ENCODE assay signal across 9 mouse cellular contexts in genomic region chr9:121479453-121479852, GRCm38 (mm10). TPM values are rescaled to one million over a fixed set of nuclear protein-coding genes. Genes with fewer than 3 reads are reported as not detected.
DNase-seq lines count a peak whose midpoint lies in the region; ATAC-seq and TF ChIP-seq lines count a peak whose summit lies in the region.
"Had no signal": no experiment of that assay in that cellular context is flagged by ENCODE, and none has a peak within 500 bp of the region (broad histone marks: within the 10 kb centered on the region; RNA-seq: fewer than 3 reads in every experiment).

No protein-coding gene starts in this region.

- H3K27me3 ChIP-seq in heart, postnatal 0 days (ENCODE audit: control insufficient read depth, insufficient read depth, low read length): no peaks in the 10 kb centered on the region
- H3K27me3 ChIP-seq: lung, embryonic 15.5 days had no signal

- no peak overlapping the region for H3K4me2 ChIP-seq in heart, postnatal 0 days (ENCODE audit: low read depth, low read length)
- H3K4me2 ChIP-seq: lung, embryonic 15.5 days had no signal

- peak; percentile 97 for TF ChIP-seq CTCF in heart, postnatal 0 days (IDR thresholded peaks at IDR 0.05; ENCODE audit: low read depth)
- TF ChIP-seq CTCF in layer of hippocampus, adult 2 months (conservative IDR thresholded peaks at IDR 0.05): peak; percentile 91

- no peak overlapping the region for H3K4me3 ChIP-seq in heart, postnatal 0 days (ENCODE audit: low read depth, low read length)
- no peak overlapping the region for H3K4me3 ChIP-seq in layer of hippocampus, adult 2 months
- H3K4me3 ChIP-seq: lung, embryonic 15.5 days had no signal

- peak; percentile 57 for DNase-seq in gastrocnemius, adult 18-20 months (ENCODE audit: low spot score)
- no peak for DNase-seq in gastrocnemius, postnatal 25 days
- peak; percentile 89 for DNase-seq in embryo, embryonic 10.5 days (ENCODE audit: low spot score)
- DNase-seq in heart, postnatal 0 days (ENCODE audit: low spot score): peak; percentile 56
- DNase-seq in layer of hippocampus, adult 2 months (ENCODE audit: low spot score in 2 of 2): peak; percentile 73 to 83
- peak; percentile 57 for DNase-seq in lung, postnatal 25 days (ENCODE audit: low spot score)
- peak; percentile 71 for DNase-seq in right cerebral cortex, postnatal 14 days

- H3K36me3 ChIP-seq in heart, postnatal 0 days (replicated peaks; ENCODE audit: control insufficient read depth, insufficient read depth, low read length): peaks cover 6% of the 10 kb centered on the region
- H3K36me3 ChIP-seq: lung, embryonic 15.5 days had no signal

- no peak overlapping the region for H3K9ac ChIP-seq in heart, postnatal 0 days (replicated peaks; ENCODE audit: low read depth, low read length)
- H3K9ac ChIP-seq: lung, embryonic 15.5 days had no signal

- TF ChIP-seq EP300 in heart, postnatal 0 days (IDR thresholded peaks at IDR 0.05; ENCODE audit: low read depth): no peak

- no peaks in the 10 kb centered on the region for H3K9me3 ChIP-seq in heart, postnatal 0 days (replicated peaks; ENCODE audit: control insufficient read depth, low read length)
- H3K9me3 ChIP-seq: lung, embryonic 15.5 days had no signal

- ATAC-seq in activated CD4-positive, CD25-positive, alpha-beta regulatory T cell, adult 4 months: peak; percentile 59
- peak; percentile 55 for ATAC-seq in heart, postnatal 0 days (ENCODE audit: insufficient read depth, low read depth)

- H3K27ac ChIP-seq in heart, postnatal 0 days (ENCODE audit: low read depth): no peak overlapping the region
- no peak overlapping the region for H3K27ac ChIP-seq in layer of hippocampus, adult 2 months
- H3K27ac ChIP-seq: lung, embryonic 15.5 days had no signal

- H3K4me1 ChIP-seq in heart, postnatal 0 days (ENCODE audit: control insufficient read depth, insufficient read depth): no peaks in the 10 kb centered on the region
- H3K4me1 ChIP-seq: lung, embryonic 15.5 days had no signal

- 26% methylated on average over 5 of the region's 5 CpGs for WGBS in heart, postnatal 0 days

RNA-seq across cellular contexts. Expression of gene Cck, which starts 16.0 kb away (rescaled TPM):
- not detected for total RNA-seq in gastrocnemius, adult 18-20 months (2021)
- 1 to 10 TPM; 1.2 to 1.4 TPM for total RNA-seq in gastrocnemius, postnatal 25 days (2021)
- polyA plus RNA-seq in activated CD4-positive, CD25-positive, alpha-beta regulatory T cell, adult 4 months (2017; shearing (Covaris generic)): not detected
- total RNA-seq in heart, postnatal 0 days (2014; rRNA removed; ENCODE audit: low replicate concordance): 1.4 TPM in 1 of 2 replicates, not detected in the other
- 0.29 and 0.95 TPM in 2 replicates for polyA plus RNA-seq in heart, postnatal 0 days (2015; fragmentation: Nextera tagmentation; extraction: Ambion mirVana)
- 100 to 1,000 TPM; 667 to 672 TPM for total RNA-seq in layer of hippocampus, adult 2 months (2021)

Comparison
In these comparisons a context has a peak if more than half of its experiments do, and no peak if none do; other contexts are left out.
1. RNA of gene Cck, which starts 16.0 kb away (total RNA-seq): 667 to 672 TPM in layer of hippocampus, adult 2 months; 1.2 to 1.4 TPM in gastrocnemius, postnatal 25 days, not detected in gastrocnemius, adult 18-20 months and 1.4 TPM in heart, postnatal 0 days; every median in the first group is over 100 times any median in the second.